Mouse (Mus musculus): ENCODE data around the gene Grm4. TPM values are rescaled to one million over a fixed set of nuclear protein-coding genes. Genes with fewer than 3 reads are reported as not detected.
"Not testable (repeated sequence)": the region's sequence is repeated elsewhere in the genome, so short reads cannot be mapped to it uniquely, and the experiment has no call there.

The Grm4 gene
- total RNA-seq, 1 experiment from 2014 or later = not detected

- no peak for ATAC-seq (replicated peaks; ENCODE audit: insufficient number of reproducible peaks, low FRiP score, low TSS enrichment, poor library complexity, severe bottlenecking)
Observed at GRCm38 (mm10) chr17:27382916-27383315, 138.3 kb downstream of the Grm4 start.

- not testable (repeated sequence) for ATAC-seq (replicated peaks; ENCODE audit: insufficient number of reproducible peaks, low FRiP score, low TSS enrichment, poor library complexity, severe bottlenecking)
Observed at GRCm38 (mm10) chr17:27380911-27381459, 140.2 kb downstream of the Grm4 start.

- no peak for ATAC-seq (replicated peaks; ENCODE audit: insufficient number of reproducible peaks, low FRiP score, low TSS enrichment, poor library complexity, severe bottlenecking)
Observed at GRCm38 (mm10) chr17:27378977-27379376, 142.2 kb downstream of the Grm4 start.

DNA sequence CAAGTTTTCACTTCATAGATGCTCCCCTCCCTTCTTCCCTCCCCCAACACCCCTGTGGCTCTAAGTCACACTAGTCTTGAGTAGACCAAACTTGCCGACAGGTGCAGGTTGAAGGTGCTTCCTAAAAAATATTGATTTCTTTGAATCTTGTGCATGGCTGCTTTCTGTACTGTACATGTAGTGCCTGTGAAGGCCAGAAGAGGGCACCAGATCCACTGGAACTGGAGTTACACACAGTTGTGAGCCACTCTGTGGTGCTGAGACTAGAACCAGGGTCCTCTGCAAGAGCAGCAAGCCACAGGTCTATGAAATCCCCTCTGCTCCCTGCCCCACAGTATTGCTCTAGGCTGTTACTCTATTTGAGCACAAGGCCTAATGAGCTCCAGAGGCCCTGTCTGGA, 144.1 kb downstream of the Grm4 start:
- ATAC-seq (replicated peaks; ENCODE audit: insufficient number of reproducible peaks, low FRiP score, low TSS enrichment, poor library complexity, severe bottlenecking) = no peak

DNA sequence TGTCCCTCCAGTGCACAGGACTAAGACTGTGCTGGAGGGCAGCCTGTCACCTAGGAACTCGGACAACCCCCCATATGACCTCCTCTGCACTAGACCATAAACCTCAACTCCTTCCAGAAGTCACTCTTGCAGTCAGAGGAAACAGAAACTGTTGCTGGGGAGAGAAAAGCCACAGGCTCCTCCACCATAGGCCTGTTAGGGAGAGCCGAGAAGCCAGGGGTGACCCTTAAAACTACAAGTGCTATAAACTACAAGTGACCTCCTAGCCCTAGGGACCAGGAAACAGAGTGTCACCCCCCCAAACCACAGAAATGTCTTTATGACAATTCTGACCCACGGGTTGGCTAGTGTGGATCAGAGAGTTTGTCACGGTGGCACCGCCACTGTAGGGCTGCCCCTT, 145.7 kb downstream of the Grm4 start:
- ATAC-seq (replicated peaks; ENCODE audit: insufficient number of reproducible peaks, low FRiP score, low TSS enrichment, poor library complexity, severe bottlenecking) = peak; percentile 42; the same call in 1 of the 2 replicates

Other genes with a start within 250 kb of the Grm4 start
- 41.0 to 54.9 TPM (median 45.7 TPM) in 3 replicates for gene Hmga1, start 35.1 kb upstream of the Grm4 start, total RNA-seq (2017)
- gene AI413582, start 44.4 kb upstream of the Grm4 start, total RNA-seq (2017) = 34.3 to 57.5 TPM (median 37.8 TPM) in 3 replicates
- 74.6 to 166 TPM (median 113 TPM) in 3 replicates for gene Nudt3, start 102.1 kb upstream of the Grm4 start, total RNA-seq (2017)
- not detected in 3 replicates for gene RPS10-NUDT3, start 113.8 kb upstream of the Grm4 start, total RNA-seq (2017)
- 1,083 to 1,310 TPM (median 1,165 TPM) in 3 replicates for gene Rps10, start 115.3 kb upstream of the Grm4 start, total RNA-seq (2017)
- gene Pacsin1, start 134.1 kb upstream of the Grm4 start, total RNA-seq (2017) = 1.8 TPM in 1 of 3 replicates, not detected in the others
- not detected in 3 replicates for gene Spdef, start 207.6 kb upstream of the Grm4 start, total RNA-seq (2017)